Mouse (Mus musculus) MEL (cell line): ENCODE measurements around the gene Babam2. TPM values are rescaled to one million over a fixed set of nuclear protein-coding genes. Genes with fewer than 3 reads are reported as not detected.

Experiments
- DNase-seq: peaks from one replicate; pipeline ENCODE4 v3.0.0; 2011; ENCODE audit warnings: low read depth, low spot score
- H3K27ac ChIP-seq: 2 replicates; pipeline ENCODE4 v1.5.1; 2012; ENCODE audit warnings: low read depth, mild to moderate bottlenecking, control low read depth, low read length, moderate library complexity; ENCODE audit not compliant: control insufficient read depth
- H3K27me3 ChIP-seq, 2 experiments: fragments of 150-350 bp in 1 of 2; sonication (generic) in 1 of 2; 2 replicates each; pipeline ENCODE4 v1.6.1; 2012; ENCODE audit warnings: low read length in 2 of 2, mild to moderate bottlenecking in 2 of 2, improper control_type of control experiment in 1 of 2, moderate library complexity in 1 of 2; ENCODE audit not compliant: insufficient read depth in 2 of 2, control insufficient read depth in 1 of 2
- H3K36me3 ChIP-seq, 2 experiments: 2 replicates each; pipeline ENCODE4 v1.6.1; 2012 to 2014; ENCODE audit warnings: low read length in 2 of 2, improper control_type of control experiment in 1 of 2, inconsistent platforms in 1 of 2, mild to moderate bottlenecking in 1 of 2; ENCODE audit not compliant: insufficient read depth in 2 of 2, control insufficient read depth in 1 of 2
- H3K4me1 ChIP-seq, 2 experiments: fragments of 150-350 bp in 1 of 2; sonication (generic) in 1 of 2; 2 replicates each; pipeline ENCODE4 v1.6.1; 2012; ENCODE audit warnings: low read length in 2 of 2, improper control_type of control experiment in 1 of 2, mild to moderate bottlenecking in 1 of 2; ENCODE audit not compliant: insufficient read depth in 2 of 2, control insufficient read depth in 1 of 2
- H3K4me3 ChIP-seq, 2 experiments: fragments of 150-350 bp in 1 of 2; sonication (generic) in 1 of 2; 2 replicates each; pipeline ENCODE4 v1.5.1; 2012; ENCODE audit warnings: low read depth in 2 of 2, low read length in 2 of 2, mild to moderate bottlenecking in 2 of 2, moderate library complexity in 2 of 2, control low read depth in 1 of 2, improper control_type of control experiment in 1 of 2; ENCODE audit not compliant: control insufficient read depth in 1 of 2, insufficient read depth in 1 of 2
- H3K79me2 ChIP-seq: 2 replicates; pipeline ENCODE4 v1.6.1; 2012; ENCODE audit warnings: mild to moderate bottlenecking, low read length, moderate library complexity; ENCODE audit not compliant: control insufficient read depth, poor library complexity, insufficient read depth
- H3K9ac ChIP-seq: 2 replicates; pipeline ENCODE4 v1.6.1; 2012; ENCODE audit warnings: low read depth, mild to moderate bottlenecking, control low read depth, low read length, moderate library complexity; ENCODE audit not compliant: control insufficient read depth, poor library complexity, severe bottlenecking
- H3K9me3 ChIP-seq: fragments of 150-350 bp; sonication (generic); replicated peaks from 2 replicates; pipeline ENCODE4 v1.6.1; 2012; ENCODE audit warnings: mild to moderate bottlenecking, low read length, improper control_type of control experiment, moderate library complexity; ENCODE audit not compliant: insufficient read depth
- BHLHE40 ChIP-seq: IDR thresholded peaks from 2 replicates; pipeline ENCODE4 v1.6.1; 2012; ENCODE audit warnings: low read depth, mild to moderate bottlenecking, inconsistent platforms, low read length, improper control_type of control experiment, borderline replicate concordance
- CTCF ChIP-seq, 3 experiments: IDR thresholded peaks in 2 of 3; conservative IDR thresholded peaks in 1 of 3; 2 replicates each; pipeline ENCODE4 v1.5.1; 2011 to 2012; ENCODE audit warnings: low read length in 3 of 3, low read depth in 2 of 3, mild to moderate bottlenecking in 2 of 3, improper control_type of control experiment in 1 of 3, inconsistent platforms in 1 of 3, mixed read lengths in 1 of 3, moderate library complexity in 1 of 3; ENCODE audit not compliant: control insufficient read depth in 1 of 3, insufficient read depth in 1 of 3, poor library complexity in 1 of 3, severe bottlenecking in 1 of 3
- E2F4 ChIP-seq: IDR thresholded peaks from 2 replicates; pipeline ENCODE4 v1.6.1; 2011; ENCODE audit warnings: low read depth, low read length, improper control_type of control experiment, borderline replicate concordance
- ELF1 ChIP-seq: IDR thresholded peaks from 2 replicates; pipeline ENCODE4 v1.6.1; 2014; ENCODE audit warnings: low read depth, mild to moderate bottlenecking, inconsistent platforms, low read length, improper control_type of control experiment, moderate library complexity
- EP300 ChIP-seq, 2 experiments: IDR thresholded peaks; 2 replicates each; pipeline ENCODE4 v1.6.1; 2011; ENCODE audit warnings: improper control_type of control experiment in 2 of 2, low read length in 2 of 2, low read depth in 1 of 2, mild to moderate bottlenecking in 1 of 2
- GABPA ChIP-seq: IDR thresholded peaks from 2 replicates; pipeline ENCODE4 v1.6.1; 2012; ENCODE audit warnings: low read depth, mild to moderate bottlenecking, inconsistent platforms, low read length, improper control_type of control experiment, moderate library complexity
- GATA1 ChIP-seq: IDR thresholded peaks from 2 replicates; pipeline ENCODE4 v1.6.1; 2011; ENCODE audit warnings: low read depth, low read length, improper control_type of control experiment
- JUND ChIP-seq: IDR thresholded peaks from 2 replicates; pipeline ENCODE4 v1.6.1; 2011; ENCODE audit warnings: low read depth, mild to moderate bottlenecking, improper control_type of control experiment, low read length
- MAFK ChIP-seq: IDR thresholded peaks from 2 replicates; pipeline ENCODE4 v1.6.1; 2011; ENCODE audit warnings: low read depth, mild to moderate bottlenecking, low read length, improper control_type of control experiment, borderline replicate concordance
- MAX ChIP-seq: IDR thresholded peaks from 2 replicates; pipeline ENCODE4 v1.6.1; 2011; ENCODE audit warnings: low read length, improper control_type of control experiment
- MAZ ChIP-seq: IDR thresholded peaks from 2 replicates; pipeline ENCODE4 v1.6.1; 2012; ENCODE audit warnings: low read depth, mild to moderate bottlenecking, inconsistent platforms, low read length, improper control_type of control experiment
- MEF2A ChIP-seq: IDR thresholded peaks from 2 replicates; pipeline ENCODE4 v1.6.1; 2014; ENCODE audit warnings: low read depth, mild to moderate bottlenecking, inconsistent platforms, low read length, improper control_type of control experiment; ENCODE audit not compliant: poor library complexity, insufficient replicate concordance, severe bottlenecking; ENCODE audit errors: extremely low read depth
- MXI1 ChIP-seq: IDR thresholded peaks from 2 replicates; pipeline ENCODE4 v1.6.1; 2011; ENCODE audit warnings: mild to moderate bottlenecking, low read depth, low read length, improper control_type of control experiment
- POLR2AphosphoS2 ChIP-seq: IDR thresholded peaks from 2 replicates; pipeline ENCODE4 v1.6.1; 2011; ENCODE audit warnings: low read length, improper control_type of control experiment
- POLR2AphosphoS5 ChIP-seq: IDR thresholded peaks from 2 replicates; pipeline ENCODE4 v1.6.1; 2012; ENCODE audit warnings: low read depth, borderline replicate concordance, mild to moderate bottlenecking, inconsistent platforms, low read length, moderate library complexity, mixed read lengths
- RAD21 ChIP-seq: IDR thresholded peaks from 2 replicates; pipeline ENCODE4 v1.6.1; 2011; ENCODE audit warnings: mild to moderate bottlenecking, low read depth, low read length, improper control_type of control experiment
- SMC3 ChIP-seq: IDR thresholded peaks from 2 replicates; pipeline ENCODE4 v1.6.1; 2011; ENCODE audit warnings: low read depth, low read length, improper control_type of control experiment
- TCF12 ChIP-seq: IDR thresholded peaks from 2 replicates; pipeline ENCODE4 v1.6.1; 2014; ENCODE audit warnings: low read depth, mild to moderate bottlenecking, inconsistent platforms, low read length, improper control_type of control experiment, moderate library complexity
- UBTF ChIP-seq: IDR thresholded peaks from 2 replicates; pipeline ENCODE4 v1.6.1; 2012; ENCODE audit warnings: low read depth, mild to moderate bottlenecking, inconsistent platforms, low read length, improper control_type of control experiment, moderate library complexity, borderline replicate concordance; ENCODE audit not compliant: insufficient read depth
- USF1 ChIP-seq: IDR thresholded peaks from 2 replicates; pipeline ENCODE4 v1.6.1; 2014; ENCODE audit warnings: low read depth, mild to moderate bottlenecking, inconsistent platforms, low read length, improper control_type of control experiment, moderate library complexity
- USF2 ChIP-seq, 2 experiments: IDR thresholded peaks; 2 replicates each; pipeline ENCODE4 v1.6.1; 2011 to 2012; ENCODE audit warnings: improper control_type of control experiment in 2 of 2, low read length in 2 of 2, borderline replicate concordance in 1 of 2, inconsistent platforms in 1 of 2, low read depth in 1 of 2, mild to moderate bottlenecking in 1 of 2; ENCODE audit not compliant: insufficient read depth in 1 of 2
- ZMIZ1 ChIP-seq: IDR thresholded peaks from 2 replicates; pipeline ENCODE4 v1.6.1; 2012; ENCODE audit warnings: low read depth, mild to moderate bottlenecking, inconsistent platforms, low read length, improper control_type of control experiment, moderate library complexity
- ZNF384 ChIP-seq: IDR thresholded peaks from 2 replicates; pipeline ENCODE4 v1.6.1; 2012; ENCODE audit warnings: low read depth, mild to moderate bottlenecking, inconsistent platforms, low read length, improper control_type of control experiment
- polyA plus RNA-seq, 2 experiments: library from polyadenylated mRNA; stranded (reverse) in 1 of 2; unstranded in 1 of 2; fragments of >175 nt in 1 of 2; fragments of >200 nt in 1 of 2; gene quantifications; 2 replicates each; pipeline versions ENCODE4 v1.2.1 to v1.2.4; 2012; ENCODE audit warnings: low replicate concordance in 2 of 2, low read depth in 1 of 2; ENCODE audit not compliant: insufficient read length in 2 of 2, insufficient read depth in 1 of 2, missing spikeins in 1 of 2
- total RNA-seq: library from RNA; depleted of rRNA; stranded (reverse); fragments of 300-350 nt; gene quantifications from 2 replicates; pipeline ENCODE4 v1.2.3, GENCODE M21; 2012

The Babam2 gene
- total and polyA plus RNA-seq, 3 experiments: 43.3 to 86.6 TPM; not detected in 1

DNA sequence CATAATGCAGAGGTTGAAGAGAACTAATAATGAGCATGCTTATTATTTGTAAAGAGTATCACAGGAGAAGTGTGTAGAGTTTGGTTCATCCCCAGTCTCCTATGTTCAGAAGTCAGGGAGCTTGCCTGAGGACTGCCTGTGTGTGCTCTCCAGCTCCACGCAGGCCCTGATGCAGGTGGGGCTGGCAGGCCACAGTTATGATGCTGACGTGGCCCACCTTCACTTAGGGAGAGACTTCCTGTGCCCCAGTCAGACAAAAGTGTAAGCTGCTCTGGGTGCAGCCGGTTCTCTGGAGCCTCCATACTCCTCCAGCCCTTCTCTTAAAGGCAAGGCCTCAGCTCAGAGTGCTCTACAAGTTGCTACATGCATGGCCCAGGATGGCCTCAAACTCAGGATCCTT is 123.3 kb downstream of the Babam2 start:
- H3K4me3 ChIP-seq: no peak overlapping the region
- TF ChIP-seq BHLHE40 (no peak), EP300 (IDR thresholded peaks at IDR 0.05; ENCODE audit: low read depth in 1 of 2, low read length in 2 of 2) (no peak), SMC3 (no peak), ZMIZ1 (no peak), ZNF384 (no peak), MAFK (no peak)
- no peak overlapping the region for H3K9ac ChIP-seq
- H3K79me2 ChIP-seq: no peaks in the 10 kb centered on the region
- H3K27ac ChIP-seq: no peak overlapping the region
- no peaks in the 10 kb centered on the region for H3K27me3 ChIP-seq
- H3K4me1 ChIP-seq: no peaks in the 10 kb centered on the region
- H3K36me3 ChIP-seq: no peaks in the 10 kb centered on the region; a peak in 1 of 4 replicates
- DNase-seq: no peak
- no peaks in the 10 kb centered on the region for H3K9me3 ChIP-seq

DNA sequence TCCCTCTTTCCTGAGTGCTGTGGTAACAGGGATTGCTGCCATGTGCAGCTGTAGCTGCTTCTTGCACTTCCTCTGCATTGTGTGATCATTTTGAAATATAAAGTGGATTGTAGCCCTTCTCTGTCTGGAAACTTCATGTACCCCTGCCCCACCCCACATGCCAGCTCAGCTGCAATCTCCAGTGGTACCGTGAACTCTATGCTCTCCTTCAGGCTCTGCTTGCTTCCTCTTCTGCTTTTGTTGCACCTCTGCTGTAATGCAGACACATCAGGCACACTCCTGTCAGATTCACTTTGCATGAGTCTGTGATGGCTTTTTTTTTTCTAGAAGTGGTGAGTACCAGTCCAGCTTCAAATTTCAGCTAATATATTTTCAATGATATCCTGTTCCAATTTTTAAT is 123.7 kb downstream of the Babam2 start:
- Histone ChIP-seq H3K36me3 (no peaks in the 10 kb centered on the region; a peak in 1 of 4 replicates), H3K79me2 (no peaks in the 10 kb centered on the region), H3K4me1 (no peaks in the 10 kb centered on the region), H3K4me3 (no peak overlapping the region), H3K9me3 (no peaks in the 10 kb centered on the region), H3K27ac (no peak overlapping the region), H3K9ac (no peak overlapping the region), H3K27me3 (no peaks in the 10 kb centered on the region)
- TF ChIP-seq GATA1: no peak
- no peak for TF ChIP-seq ELF1
- no peak for TF ChIP-seq MAZ
- TF ChIP-seq TCF12: no peak
- no peak for TF ChIP-seq JUND
- TF ChIP-seq MAX: no peak
- TF ChIP-seq MXI1: no peak
- no peak for TF ChIP-seq POLR2AphosphoS5
- TF ChIP-seq SMC3: no peak
- no peak for TF ChIP-seq MAFK
- TF ChIP-seq MEF2A: no peak
- no peak for TF ChIP-seq POLR2AphosphoS2
- no peak for TF ChIP-seq GABPA
- no peak for TF ChIP-seq USF2 (IDR thresholded peaks at IDR 0.05; ENCODE audit: borderline replicate concordance in 1 of 2, insufficient read depth in 1 of 2, low read depth in 1 of 2, low read length in 2 of 2)
- TF ChIP-seq RAD21: no peak
- no peak for TF ChIP-seq E2F4
- no peak for TF ChIP-seq USF1
- no peak for TF ChIP-seq CTCF (IDR thresholded peaks at IDR 0.05 in 2 of 3, conservative IDR thresholded peaks at IDR 0.05 in 1 of 3; ENCODE audit: control insufficient read depth in 1 of 3, insufficient read depth in 1 of 3, low read depth in 2 of 3, low read length in 3 of 3, poor library complexity in 1 of 3, severe bottlenecking in 1 of 3)
- TF ChIP-seq UBTF: no peak
- TF ChIP-seq ZNF384: no peak
- DNase-seq: no peak
